Mouse (Mus musculus): ENCODE data around the gene Pde4d. TPM values are rescaled to one million over a fixed set of nuclear protein-coding genes. Genes with fewer than 3 reads are reported as not detected.

The Pde4d gene
- polyA plus RNA-seq, 1 experiment = 33.8 TPM

GRCm38 (mm10) chr13:108527090-108527770 is 77.5 kb downstream of the Pde4d start:
- Histone ChIP-seq H3K4me3 (replicated peaks; ENCODE audit: insufficient read depth, low read depth, low read length) (no peak overlapping the region), H3K27me3 (ENCODE audit: control insufficient read depth, insufficient read depth, low read length) (no peaks in the 10 kb centered on the region), H3K27ac (ENCODE audit: insufficient read depth, low read length) (no peak overlapping the region), H3K4me1 (ENCODE audit: control insufficient read depth, insufficient read depth, low read length) (no peaks in the 10 kb centered on the region)
- TF ChIP-seq CTCF (IDR thresholded peaks at IDR 0.05; ENCODE audit: borderline replicate concordance, insufficient read depth, low read depth, low read length) (no peak), POLR2A (IDR thresholded peaks at IDR 0.05; ENCODE audit: borderline replicate concordance, insufficient read depth, low read length) (no peak)
- WGBS = 81% methylated on average over 7 of the region's 7 CpGs
- no peak for DNase-seq

GRCm38 (mm10) chr13:108528343-108528742 is 78.6 kb downstream of the Pde4d start:
- H3K4me3 ChIP-seq (replicated peaks; ENCODE audit: insufficient read depth, low read depth, low read length) = no peak overlapping the region
- DNase-seq = no peak
- no peak overlapping the region for H3K27ac ChIP-seq (ENCODE audit: insufficient read depth, low read length)
- TF ChIP-seq CTCF (IDR thresholded peaks at IDR 0.05; ENCODE audit: borderline replicate concordance, insufficient read depth, low read depth, low read length) (no peak), POLR2A (IDR thresholded peaks at IDR 0.05; ENCODE audit: borderline replicate concordance, insufficient read depth, low read length) (no peak)
- WGBS = 83% methylated on average over 1 of the region's 1 CpGs
- H3K4me1 ChIP-seq (ENCODE audit: control insufficient read depth, insufficient read depth, low read length) = no peaks in the 10 kb centered on the region
- no peaks in the 10 kb centered on the region for H3K27me3 ChIP-seq (ENCODE audit: control insufficient read depth, insufficient read depth, low read length)

GRCm38 (mm10) chr13:108532875-108533274 is 83.1 kb downstream of the Pde4d start:
- 91% methylated on average over 1 of the region's 1 CpGs for WGBS
- H3K4me1 ChIP-seq (ENCODE audit: control insufficient read depth, insufficient read depth, low read length) = no peaks in the 10 kb centered on the region
- no peak overlapping the region for H3K27ac ChIP-seq (ENCODE audit: insufficient read depth, low read length)
- no peak overlapping the region for H3K4me3 ChIP-seq (replicated peaks; ENCODE audit: insufficient read depth, low read depth, low read length)
- TF ChIP-seq CTCF (IDR thresholded peaks at IDR 0.05; ENCODE audit: borderline replicate concordance, insufficient read depth, low read depth, low read length) = no peak
- no peak for TF ChIP-seq POLR2A (IDR thresholded peaks at IDR 0.05; ENCODE audit: borderline replicate concordance, insufficient read depth, low read length)
- DNase-seq = no peak
- no peaks in the 10 kb centered on the region for H3K27me3 ChIP-seq (ENCODE audit: control insufficient read depth, insufficient read depth, low read length)

- no peaks in the 10 kb centered on the region for H3K27me3 ChIP-seq (ENCODE audit: control insufficient read depth, insufficient read depth, low read length)
- no peak for TF ChIP-seq CTCF (IDR thresholded peaks at IDR 0.05; ENCODE audit: borderline replicate concordance, insufficient read depth, low read depth, low read length)
- H3K4me3 ChIP-seq (replicated peaks; ENCODE audit: insufficient read depth, low read depth, low read length) = no peak overlapping the region
- no peaks in the 10 kb centered on the region for H3K4me1 ChIP-seq (ENCODE audit: control insufficient read depth, insufficient read depth, low read length)
- H3K27ac ChIP-seq (ENCODE audit: insufficient read depth, low read length) = no peak overlapping the region
- WGBS = 71% methylated on average over 4 of the region's 4 CpGs
- DNase-seq = no peak
These were observed 86.7 kb downstream of the Pde4d start for GRCm38 (mm10) chr13:108536436-108536835.

- TF ChIP-seq CTCF (IDR thresholded peaks at IDR 0.05; ENCODE audit: borderline replicate concordance, insufficient read depth, low read depth, low read length) = no peak
- no peak for TF ChIP-seq POLR2A (IDR thresholded peaks at IDR 0.05; ENCODE audit: borderline replicate concordance, insufficient read depth, low read length)
- no peaks in the 10 kb centered on the region for H3K27me3 ChIP-seq (ENCODE audit: control insufficient read depth, insufficient read depth, low read length)
- H3K27ac ChIP-seq (ENCODE audit: insufficient read depth, low read length) = no peak overlapping the region
- no peak overlapping the region for H3K4me3 ChIP-seq (replicated peaks; ENCODE audit: insufficient read depth, low read depth, low read length)
- no peaks in the 10 kb centered on the region for H3K4me1 ChIP-seq (ENCODE audit: control insufficient read depth, insufficient read depth, low read length)
- WGBS = 91% methylated on average over 6 of the region's 6 CpGs
- no peak for DNase-seq
These were observed 87.2 kb downstream of the Pde4d start for GRCm38 (mm10) chr13:108536951-108537350.

- H3K27ac ChIP-seq (ENCODE audit: insufficient read depth, low read length) = no peak overlapping the region
- no peak for TF ChIP-seq CTCF (IDR thresholded peaks at IDR 0.05; ENCODE audit: borderline replicate concordance, insufficient read depth, low read depth, low read length)
- TF ChIP-seq POLR2A (IDR thresholded peaks at IDR 0.05; ENCODE audit: borderline replicate concordance, insufficient read depth, low read length) = no peak
- H3K4me3 ChIP-seq (replicated peaks; ENCODE audit: insufficient read depth, low read depth, low read length) = no peak overlapping the region
- no peaks in the 10 kb centered on the region; the same call in 1 of the 2 replicates for H3K27me3 ChIP-seq (ENCODE audit: control insufficient read depth, insufficient read depth, low read length)
- no peak for DNase-seq
- 52% methylated on average over 1 of the region's 1 CpGs for WGBS
- H3K4me1 ChIP-seq (ENCODE audit: control insufficient read depth, insufficient read depth, low read length) = no peaks in the 10 kb centered on the region
These were observed 89.1 kb downstream of the Pde4d start for GRCm38 (mm10) chr13:108538760-108539369.

- no peaks in the 10 kb centered on the region for H3K4me1 ChIP-seq (ENCODE audit: control insufficient read depth, insufficient read depth, low read length)
- TF ChIP-seq POLR2A (IDR thresholded peaks at IDR 0.05; ENCODE audit: borderline replicate concordance, insufficient read depth, low read length) (no peak), CTCF (IDR thresholded peaks at IDR 0.05; ENCODE audit: borderline replicate concordance, insufficient read depth, low read depth, low read length) (no peak)
- WGBS = 61% methylated on average over 3 of the region's 3 CpGs
- no peaks in the 10 kb centered on the region; the same call in 1 of the 2 replicates for H3K27me3 ChIP-seq (ENCODE audit: control insufficient read depth, insufficient read depth, low read length)
- no peak for DNase-seq
- H3K4me3 ChIP-seq (replicated peaks; ENCODE audit: insufficient read depth, low read depth, low read length) = no peak overlapping the region
- no peak overlapping the region for H3K27ac ChIP-seq (ENCODE audit: insufficient read depth, low read length)
These were observed 91.7 kb downstream of the Pde4d start for GRCm38 (mm10) chr13:108541488-108541887.

DNA sequence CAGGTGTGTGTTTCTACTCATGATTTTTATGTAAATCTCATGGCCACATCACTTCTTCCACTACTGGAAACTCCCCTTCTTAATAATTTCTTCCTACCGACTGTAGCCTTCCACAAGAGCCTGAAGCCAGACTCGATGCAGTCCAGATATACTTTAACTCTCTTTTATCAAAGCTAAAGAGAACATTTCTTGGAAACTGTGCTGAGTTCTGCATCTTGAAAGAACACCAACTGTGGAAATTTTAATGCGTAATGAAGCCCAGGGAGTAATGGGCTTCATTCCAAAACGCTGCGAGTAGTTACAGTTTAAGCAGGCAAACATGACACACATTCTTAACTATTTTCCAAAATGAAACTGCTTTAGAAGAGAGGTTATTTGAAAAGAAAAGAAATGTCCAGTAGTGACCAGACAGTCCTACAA is 92.6 kb downstream of the Pde4d start:
- TF ChIP-seq CTCF (IDR thresholded peaks at IDR 0.05; ENCODE audit: borderline replicate concordance, insufficient read depth, low read depth, low read length) (no peak), POLR2A (IDR thresholded peaks at IDR 0.05; ENCODE audit: borderline replicate concordance, insufficient read depth, low read length) (no peak)
- Histone ChIP-seq H3K4me1 (ENCODE audit: control insufficient read depth, insufficient read depth, low read length) (no peaks in the 10 kb centered on the region), H3K27me3 (ENCODE audit: control insufficient read depth, insufficient read depth, low read length) (no peaks in the 10 kb centered on the region; the same call in 1 of the 2 replicates), H3K27ac (ENCODE audit: insufficient read depth, low read length) (no peak overlapping the region), H3K4me3 (replicated peaks; ENCODE audit: insufficient read depth, low read depth, low read length) (no peak overlapping the region)
- WGBS = 6% methylated on average over 5 of the region's 5 CpGs
- peak in 1 of 2 experiments; percentile 2 for DNase-seq
